Mouse (Mus musculus): ENCODE measurements around the gene Zfp810.
A peak's percentile ranks its signal among the peaks of the same experiment; 100 is the strongest.
"Not testable (repeated sequence)": the region's sequence is repeated elsewhere in the genome, so short reads cannot be mapped to it uniquely, and the experiment has no call there.

The Zfp810 gene

DNA sequence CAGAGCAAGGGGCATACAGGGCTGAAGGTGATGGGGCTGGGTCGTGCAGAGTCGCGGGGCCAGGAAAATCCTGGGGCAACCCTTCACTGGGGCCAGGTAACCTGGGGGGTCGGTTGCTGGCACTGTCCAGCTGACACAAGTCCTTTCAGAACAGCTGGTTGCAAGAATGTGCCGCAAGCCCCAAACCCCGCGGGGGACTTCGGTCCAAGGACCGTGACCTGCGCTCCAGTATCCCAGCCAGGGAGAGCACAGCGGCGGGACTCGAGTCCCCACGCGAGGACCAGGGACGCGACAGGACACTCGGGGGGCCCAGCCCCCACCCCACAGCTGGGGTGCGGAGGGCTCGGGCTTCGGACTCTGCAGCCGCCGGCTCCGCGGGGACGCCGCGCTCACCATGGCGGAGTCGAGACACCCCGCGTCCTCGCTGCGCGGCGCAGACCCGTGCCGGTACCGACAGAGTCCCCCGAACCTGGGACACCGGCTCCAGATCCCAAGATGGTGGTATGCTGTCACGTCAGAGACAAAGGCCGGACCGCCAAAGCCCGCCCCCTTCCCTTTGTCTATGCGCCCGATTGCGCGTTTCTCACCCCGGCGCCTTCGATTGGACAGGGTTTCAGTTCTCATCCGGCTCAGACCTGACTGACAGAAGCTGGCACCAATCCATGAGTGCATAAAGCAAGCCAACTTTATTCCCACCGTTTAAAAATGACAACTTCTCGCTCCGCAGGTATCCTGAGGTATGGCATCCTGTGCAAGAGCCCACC lies at the start of gene Zfp810:
Gene Zfp810, minus strand, starts transcription at position 493 of the 764 bp plus-strand sequence.
- peak; percentile 90 for DNase-seq (ENCODE audit: low spot score)

DNA sequence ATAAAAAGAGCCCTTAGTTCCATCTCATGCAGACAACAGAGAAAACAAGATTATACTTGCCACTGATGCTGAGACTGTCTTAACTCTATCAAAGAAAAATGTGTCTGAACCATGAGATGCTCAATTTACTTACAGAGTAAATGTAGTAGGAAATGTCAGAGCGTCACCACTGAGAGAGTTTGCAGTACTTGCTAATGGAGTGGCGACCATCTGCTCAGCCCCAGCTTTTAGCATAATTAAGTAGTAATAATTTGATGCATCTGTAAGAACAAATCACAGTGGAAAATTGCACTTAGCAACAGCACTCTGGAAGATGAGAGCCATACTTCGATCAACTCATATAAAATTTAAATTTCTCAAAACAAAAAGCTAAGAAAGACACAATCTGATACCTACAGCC lies 48.5 kb upstream of the Zfp810 start:
- DNase-seq (ENCODE audit: low spot score): no peak

DNA sequence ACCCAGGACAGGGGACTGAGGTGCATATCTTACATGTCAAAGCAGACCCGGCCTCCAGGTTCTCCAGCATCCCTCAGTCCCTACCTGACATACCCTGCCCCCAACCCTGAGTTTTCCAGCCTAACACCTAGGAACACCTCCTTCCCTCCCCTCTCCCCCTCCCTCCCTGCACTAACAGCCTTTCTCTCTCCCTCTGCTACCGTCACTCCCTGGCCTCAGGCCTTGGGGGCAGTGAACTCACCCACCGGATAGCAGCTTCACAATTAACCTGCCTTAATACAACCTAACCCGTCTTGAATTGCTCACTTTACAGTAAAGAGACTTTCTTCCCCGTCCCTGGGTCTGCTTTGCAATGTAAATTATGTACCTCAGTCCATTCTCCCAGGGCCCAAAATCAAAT lies 46.5 kb upstream of the Zfp810 start:
- no peak for DNase-seq (ENCODE audit: low spot score)

DNA sequence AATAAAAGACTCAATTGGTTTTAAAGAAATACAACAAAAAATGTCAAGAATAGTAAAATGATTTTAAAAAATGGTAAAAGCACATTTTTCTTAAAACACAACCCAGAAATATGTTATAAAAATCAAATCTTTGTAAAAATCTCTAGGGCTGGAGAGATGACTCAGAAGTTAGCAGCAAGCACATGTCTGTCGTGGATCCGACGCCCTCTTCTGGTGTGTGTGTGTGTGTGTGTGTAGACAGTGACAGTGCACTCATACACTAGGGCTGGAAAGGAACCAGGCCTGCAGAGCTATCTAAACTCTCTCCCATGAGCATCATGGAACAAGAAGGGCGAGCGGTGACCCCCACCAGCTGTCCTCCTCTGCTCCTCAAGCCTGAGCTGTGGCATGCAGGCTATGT lies 46.0 kb upstream of the Zfp810 start:
- no peak for DNase-seq (ENCODE audit: low spot score)

DNA sequence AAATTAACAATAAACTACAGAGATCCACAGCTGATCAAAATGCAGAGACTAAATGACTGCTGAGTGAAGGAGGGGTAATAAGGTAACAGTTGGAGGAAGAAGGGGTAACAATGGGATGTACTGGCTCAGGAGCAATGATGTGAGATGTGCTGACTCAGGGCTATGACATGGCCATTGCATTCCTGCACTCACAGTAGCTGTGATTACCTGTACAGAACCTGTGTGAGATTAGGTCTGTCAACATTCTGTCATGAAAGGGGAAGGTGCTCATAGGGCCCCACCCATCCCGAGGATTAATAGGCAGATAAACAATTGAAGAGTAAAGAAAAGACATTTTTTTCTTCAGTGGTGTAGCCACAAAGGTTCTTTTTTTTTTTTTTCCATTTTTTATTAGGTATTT lies 32.9 kb upstream of the Zfp810 start:
- DNase-seq (ENCODE audit: low spot score): no peak

DNA sequence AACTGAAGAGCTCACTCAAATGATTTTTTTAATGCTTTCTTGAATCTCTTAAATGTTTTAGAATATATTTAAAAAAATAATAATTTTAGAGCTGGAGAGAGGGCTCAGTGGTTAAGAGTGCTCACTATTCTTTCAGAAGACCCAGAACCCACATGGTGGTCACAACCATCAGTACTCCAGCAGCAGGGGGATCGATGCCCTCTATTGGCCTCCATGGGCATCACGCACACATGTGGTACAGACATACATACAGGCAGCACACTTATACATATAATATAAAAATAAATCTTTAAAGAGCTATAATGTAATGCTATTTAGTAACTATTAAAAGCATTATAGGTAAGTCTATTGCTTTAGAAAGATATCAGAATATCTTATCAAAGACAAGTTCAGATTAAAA lies 29.8 kb upstream of the Zfp810 start:
- no peak for DNase-seq (ENCODE audit: low spot score)

DNA sequence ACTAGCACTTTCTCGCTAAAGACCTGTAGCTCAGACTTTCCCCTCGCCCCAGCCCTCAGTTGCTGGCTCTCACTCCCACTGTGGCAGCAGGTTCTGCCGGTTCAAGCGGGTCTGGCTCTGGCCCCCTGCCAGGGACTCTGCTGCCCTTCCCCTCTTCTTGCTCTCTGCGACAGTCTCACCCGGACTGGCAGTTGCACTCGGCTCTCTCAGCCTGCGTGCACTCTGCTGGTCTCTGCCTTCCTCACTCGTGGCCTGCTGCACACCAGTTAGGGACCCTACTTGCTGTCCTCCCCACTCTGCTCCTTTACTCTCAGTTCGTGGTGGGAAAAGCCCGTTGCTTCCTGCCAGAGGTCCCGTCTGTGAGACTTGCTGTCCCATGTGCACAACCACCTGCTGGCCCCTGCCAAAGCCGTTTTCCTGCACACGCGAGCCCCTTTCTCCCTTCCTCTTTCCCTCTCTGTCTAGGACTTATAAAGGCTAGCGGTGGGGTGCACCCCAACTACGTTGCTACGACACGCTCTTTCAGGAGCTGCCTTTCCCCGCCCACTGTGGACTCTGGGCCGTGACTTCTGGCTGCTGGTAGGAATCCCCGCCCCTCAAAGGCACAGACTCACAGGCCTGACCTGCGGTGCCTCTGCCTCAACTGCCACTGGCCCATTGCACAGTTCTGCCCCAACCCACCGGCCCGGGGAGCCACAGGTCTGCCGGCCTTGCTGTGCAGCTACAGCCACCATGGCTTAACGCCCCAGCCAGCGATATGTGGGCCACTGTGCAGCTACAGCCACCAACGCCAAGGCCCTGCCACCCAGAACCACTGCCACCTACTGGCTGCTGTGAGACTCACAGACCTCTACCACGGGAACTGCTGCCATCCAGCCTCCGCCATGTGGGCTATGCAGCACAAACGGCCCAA lies 20.3 kb upstream of the Zfp810 start:
- peak; percentile 81 for DNase-seq (ENCODE audit: low spot score)

DNA sequence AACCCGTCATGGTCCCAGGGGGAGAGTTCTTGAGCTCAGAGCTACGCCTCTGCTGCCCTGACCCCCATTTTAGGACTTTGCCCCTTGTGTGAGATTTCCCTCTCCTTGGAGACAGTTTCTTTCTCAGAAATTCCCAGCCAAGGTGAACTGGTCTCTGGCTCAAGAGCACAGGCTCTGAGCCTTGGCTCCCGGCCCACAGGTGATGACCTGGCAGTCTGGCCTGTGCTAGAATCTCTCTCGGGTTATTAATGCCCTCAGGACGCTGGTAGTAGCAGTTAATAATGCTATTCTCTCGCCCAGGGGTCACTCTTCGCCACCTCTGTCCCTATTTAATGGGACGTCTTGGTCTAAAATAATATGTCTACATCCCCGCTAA lies 19.6 kb upstream of the Zfp810 start:
- no peak for DNase-seq (ENCODE audit: low spot score)

DNA sequence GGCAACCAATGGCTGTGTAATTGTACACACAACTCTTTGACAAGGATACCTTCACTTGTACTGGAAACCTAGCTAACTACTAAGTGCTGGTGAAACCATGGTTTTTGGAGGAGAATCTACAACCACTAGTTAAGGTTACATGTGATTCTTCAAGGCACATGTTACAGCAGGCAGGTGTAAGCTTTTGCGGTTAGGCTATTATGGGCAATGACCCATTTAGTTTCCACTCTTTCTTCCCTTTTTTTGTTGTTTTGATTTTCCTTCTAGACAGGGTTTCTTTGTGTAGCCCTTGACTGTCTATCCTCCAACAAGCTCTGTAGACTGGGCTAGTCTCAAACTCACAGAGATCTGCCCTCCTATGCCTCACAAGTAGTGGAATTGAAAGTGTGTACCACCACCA lies 17.1 kb upstream of the Zfp810 start:
- no peak for DNase-seq (ENCODE audit: low spot score)

DNA sequence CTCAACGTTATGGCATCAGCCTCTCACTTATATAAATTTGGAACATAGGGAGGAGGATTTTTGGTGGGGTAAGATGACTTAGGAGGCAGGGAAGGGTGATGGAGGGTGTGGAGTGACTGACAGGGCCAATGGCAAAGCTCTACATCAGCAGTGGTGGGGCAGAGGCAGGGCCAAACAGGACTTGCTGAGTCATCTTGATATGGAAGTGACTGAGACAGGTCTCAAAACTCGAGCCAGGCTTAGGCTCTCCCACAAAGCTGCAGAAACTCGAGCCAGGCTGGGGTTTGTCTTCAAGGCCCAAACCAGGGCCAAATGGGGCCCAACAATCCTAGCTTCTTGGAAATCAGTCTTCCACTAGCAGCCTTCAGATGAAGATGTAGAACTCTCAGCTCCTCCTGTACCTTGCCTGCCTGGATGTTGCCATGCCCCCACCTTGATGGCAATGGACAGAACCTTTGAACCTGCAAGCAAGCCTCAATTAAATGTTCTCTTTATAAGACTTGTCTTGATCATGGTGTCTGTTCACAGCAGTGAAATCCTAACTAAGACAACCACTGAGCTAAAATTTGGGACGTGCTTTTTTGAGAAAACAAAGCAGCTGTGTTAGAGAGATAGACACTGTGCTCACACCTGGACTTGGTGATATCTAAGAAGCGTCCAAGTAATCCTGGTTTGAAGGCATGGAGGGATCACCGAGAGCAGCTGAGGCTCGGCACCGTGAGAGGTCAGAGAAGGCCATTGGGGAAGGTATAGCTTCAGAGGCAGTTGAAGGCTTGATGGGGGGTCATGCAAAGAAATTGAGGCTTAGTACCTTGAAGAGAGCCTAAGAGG lies 15.1 kb upstream of the Zfp810 start:
- DNase-seq (ENCODE audit: low spot score): no peak

DNA sequence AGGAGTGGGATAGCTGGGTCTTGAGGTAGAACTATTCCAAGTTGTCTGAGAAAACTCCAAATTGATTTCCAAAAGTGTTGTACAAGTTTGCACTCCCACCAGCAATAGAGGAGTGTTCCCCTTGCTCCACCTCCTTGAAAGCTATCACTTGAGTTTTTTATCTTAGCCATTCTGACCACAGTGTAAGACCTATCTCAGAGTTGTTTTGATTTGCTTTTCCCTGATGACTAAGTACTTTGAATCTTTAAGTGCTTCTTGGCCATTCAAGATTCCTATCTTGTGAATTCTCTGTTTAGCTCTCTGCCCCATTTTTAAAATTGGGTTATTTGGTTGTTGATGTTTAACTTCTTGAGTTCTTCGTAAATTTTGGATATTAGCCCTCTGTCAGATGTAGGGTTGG lies 11.7 kb upstream of the Zfp810 start:
- DNase-seq (ENCODE audit: low spot score): no peak

DNA sequence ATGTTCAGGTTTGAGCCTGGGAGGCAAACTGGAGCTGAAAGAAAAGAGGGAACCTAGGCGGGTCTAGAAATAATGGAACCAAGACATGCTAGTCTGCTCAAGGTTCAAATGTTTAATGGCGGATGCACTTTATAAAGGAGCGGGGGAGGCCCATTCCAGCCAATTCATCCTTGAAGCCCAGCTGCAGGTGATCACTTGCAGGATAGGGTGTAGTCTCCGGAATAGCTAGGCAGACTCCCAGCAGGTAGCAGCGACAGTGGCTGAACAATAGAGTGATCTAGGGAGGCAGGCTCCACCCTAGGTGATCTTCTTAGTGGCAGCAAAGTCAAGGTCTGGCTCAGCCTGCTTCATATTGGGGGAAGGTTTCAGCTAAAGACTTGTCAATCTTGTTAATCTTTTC lies 8.6 kb upstream of the Zfp810 start:
- not testable (repeated sequence) for DNase-seq (ENCODE audit: low spot score)

DNA sequence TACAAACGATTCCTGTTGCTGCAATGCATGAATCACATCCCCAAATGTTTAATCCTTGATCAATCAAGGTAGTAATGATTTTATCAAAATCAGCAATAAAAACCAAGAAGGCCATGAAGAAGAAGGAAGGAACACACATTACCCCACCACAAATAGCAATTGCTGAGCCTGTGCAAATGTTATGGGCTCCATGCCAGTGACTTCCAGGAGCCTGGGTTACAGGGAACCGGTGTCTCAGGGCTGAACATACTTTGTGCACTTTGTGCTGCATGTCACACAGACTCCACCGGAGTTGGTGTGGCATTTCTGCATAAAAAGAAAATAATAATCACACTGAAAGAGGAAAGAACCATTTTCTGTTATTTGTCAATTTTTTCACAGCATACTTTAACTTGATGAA lies 6.6 kb upstream of the Zfp810 start:
- no peak for DNase-seq (ENCODE audit: low spot score)

DNA sequence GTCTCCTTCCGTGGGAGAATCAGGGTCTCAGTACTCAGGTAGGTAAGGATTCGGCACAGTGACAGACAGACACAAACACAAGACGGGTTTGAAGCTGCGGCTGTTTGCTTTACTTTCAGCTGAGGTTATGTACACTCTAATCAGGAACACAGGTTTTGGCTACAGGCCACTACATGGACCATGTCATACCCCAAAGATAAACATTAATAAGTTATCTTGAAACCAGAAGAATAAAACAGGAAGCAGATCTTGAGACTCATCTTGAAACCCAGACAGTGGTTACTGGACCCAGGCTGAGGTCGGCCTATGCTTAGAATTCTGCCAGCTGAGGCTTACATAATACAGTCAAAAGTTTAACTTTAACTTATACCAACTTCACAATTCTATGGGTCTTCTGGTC lies 5.8 kb upstream of the Zfp810 start:
- no peak for DNase-seq (ENCODE audit: low spot score)

DNA sequence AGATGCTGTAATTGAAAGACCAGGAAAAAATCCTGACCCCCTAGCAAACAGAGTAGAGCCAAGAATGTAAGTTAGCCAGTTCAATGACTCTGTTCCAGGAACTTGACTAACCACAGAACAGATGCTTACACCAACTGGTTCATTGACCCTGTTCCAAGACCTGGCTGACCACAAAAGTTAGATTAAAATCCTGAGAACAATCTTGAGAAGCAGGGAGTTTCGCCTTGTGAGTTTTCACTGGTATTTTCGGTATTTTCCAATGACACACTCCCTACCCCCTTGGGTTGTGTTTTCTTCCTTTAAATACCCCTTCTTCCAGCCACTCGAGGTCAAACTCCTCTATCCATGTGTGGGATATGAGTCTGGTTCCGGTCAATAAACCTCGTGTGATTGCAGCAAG lies 2.2 kb upstream of the Zfp810 start:
- DNase-seq (ENCODE audit: low spot score): no peak

DNA sequence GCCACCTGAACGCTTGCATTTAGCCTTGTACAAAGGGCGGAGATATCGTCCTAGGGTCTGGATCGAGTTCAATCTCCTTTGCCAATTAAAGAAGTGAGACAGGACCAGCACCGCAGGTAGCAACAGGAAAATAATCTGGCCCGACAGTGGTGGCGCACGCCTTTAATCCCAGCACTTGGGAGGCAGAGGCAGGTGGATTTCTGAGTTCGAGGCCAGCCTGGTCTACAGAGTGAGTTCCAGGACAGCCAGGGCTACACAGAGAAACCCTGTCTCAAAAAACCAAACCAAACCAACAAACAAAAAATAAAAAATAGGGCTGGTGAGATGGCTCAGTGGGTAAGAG lies 443 bp upstream of the Zfp810 start:
- DNase-seq (ENCODE audit: low spot score): not testable (repeated sequence)

DNA sequence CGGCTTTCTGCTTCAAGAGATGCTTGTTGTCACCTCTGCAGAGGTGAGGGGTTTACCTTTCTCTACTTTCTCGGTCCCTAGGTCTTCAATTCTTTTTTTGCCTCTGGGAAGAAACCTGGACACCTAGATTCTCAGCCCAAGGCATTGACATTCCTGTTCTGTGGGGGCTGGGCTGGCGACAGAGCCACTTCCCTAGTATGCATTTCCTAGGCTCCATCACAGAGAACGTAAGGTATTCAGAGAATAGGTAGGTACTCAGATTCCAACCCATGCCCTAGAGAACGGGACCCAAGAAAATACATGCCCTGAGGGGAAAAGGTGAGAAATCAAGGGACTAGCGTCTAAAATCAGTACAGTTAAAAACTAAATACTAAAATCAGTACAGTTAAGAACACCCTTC lies 722 bp downstream of the Zfp810 start:
- DNase-seq (ENCODE audit: low spot score): no peak

DNA sequence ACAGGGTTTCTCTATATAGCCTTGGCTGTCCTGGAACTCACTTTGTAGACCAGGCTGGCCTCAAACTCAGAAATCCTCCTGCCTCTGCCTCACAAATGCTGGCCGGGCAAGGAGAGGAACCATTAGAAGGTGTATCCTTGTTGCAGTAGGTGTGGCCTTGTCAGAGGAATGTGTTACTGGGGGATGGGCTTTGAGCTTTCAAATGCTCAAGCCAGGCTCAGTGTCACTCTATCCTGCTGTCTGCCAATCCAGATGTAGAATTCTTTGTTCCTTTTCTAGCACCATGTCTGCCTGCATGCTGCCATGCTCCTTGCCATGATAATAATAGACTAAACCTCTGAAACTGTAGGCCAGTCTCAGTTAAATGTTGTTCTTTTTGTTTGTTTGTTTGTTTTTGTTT lies 5.2 kb downstream of the Zfp810 start:
- no peak for DNase-seq (ENCODE audit: low spot score)

DNA sequence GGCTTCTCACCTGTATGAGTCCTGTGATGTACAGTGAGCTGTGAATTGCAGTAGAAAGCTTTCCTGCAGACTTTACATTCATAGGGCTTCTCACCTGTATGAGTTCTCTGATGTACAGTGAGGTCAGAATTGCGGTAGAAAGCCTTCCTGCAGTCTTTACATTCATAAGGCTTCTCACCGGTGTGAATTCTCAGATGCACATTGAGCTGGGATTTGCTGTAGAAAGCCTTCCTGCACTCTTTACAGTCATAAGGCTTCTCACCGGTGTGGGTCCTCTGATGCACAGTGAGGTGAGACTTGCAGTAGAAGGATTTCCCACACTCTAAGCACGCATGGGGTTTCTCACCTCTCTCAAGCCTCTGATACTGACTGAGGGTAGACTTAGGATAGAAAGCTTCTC lies 28.7 kb downstream of the Zfp810 start:
- DNase-seq (ENCODE audit: low spot score): no peak

DNA sequence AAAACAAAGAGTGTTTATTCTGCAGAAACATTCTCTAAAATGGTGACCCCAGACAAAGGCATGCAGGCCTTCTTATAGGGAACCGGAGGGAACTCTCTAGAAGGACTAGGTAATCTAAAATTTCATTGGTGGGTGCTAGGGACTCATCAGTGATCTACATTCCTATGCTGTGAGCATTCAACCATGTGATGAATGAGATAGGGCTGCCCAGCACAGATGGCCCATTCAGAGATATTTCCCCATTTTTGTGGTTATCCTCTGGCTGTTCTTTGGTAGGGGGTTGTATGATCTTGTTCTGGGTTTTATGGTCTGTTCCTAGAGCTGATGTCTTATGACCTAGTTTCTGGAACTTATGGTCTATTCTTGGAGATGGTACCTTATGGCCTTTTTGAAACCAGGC lies 38.6 kb downstream of the Zfp810 start:
- no peak for DNase-seq (ENCODE audit: low spot score)

DNA sequence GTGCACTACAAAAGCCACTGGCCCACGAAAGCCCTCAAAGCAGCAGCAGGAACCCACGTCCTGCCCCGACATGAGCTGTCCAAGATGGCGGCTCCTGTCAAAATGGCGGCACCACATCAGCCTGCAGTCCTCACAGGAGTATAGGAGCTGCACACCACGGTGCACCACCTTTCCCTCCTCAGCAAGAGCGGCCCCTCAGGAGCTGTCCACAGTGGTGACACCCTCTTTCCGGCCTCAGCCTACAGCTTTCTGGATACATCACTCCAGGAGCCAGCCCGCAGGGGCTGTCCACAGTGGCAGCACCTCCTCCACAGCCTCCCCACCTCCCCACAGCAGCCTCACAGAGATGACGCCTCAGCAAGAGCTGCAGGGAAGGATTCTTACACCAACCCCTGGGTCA lies 44.8 kb downstream of the Zfp810 start:
- no peak for DNase-seq (ENCODE audit: low spot score)

DNA sequence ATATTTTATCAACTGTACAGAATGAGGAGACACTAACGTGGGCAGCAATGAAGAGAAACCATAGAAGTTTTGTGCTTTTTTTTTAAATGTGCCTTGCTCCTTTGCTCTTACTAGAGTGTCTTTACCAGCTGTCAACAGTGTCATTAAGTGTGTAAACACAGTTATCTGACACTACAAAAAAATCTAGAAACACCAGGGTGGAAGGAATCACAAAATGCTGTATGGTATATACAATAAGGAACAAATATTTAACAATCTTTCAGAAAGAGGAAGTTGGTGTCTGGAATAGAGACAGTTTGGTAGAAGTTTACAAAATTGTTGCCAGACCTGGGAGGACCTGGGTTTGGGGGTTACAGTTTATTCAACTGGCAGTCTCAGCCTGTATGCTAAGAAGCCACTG lies 45.9 kb downstream of the Zfp810 start:
- no peak for DNase-seq (ENCODE audit: low spot score)

DNA sequence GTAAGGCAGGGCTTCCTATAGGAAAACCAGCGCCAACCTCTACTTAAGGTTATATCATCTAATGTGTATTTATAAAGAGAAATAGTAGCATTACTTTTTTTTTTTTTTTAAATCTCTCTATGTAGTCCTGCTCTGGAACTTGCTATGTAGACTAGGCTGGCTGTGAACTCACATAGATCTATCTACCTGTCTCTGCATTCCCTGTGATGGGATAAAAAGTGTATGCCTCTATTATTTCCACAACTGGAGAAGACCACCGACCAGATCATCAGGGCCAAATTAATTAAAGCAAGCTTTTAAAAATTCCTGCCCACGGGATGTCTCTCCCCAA lies 47.4 kb downstream of the Zfp810 start:
- no peak for DNase-seq (ENCODE audit: low spot score)

Data from ovary, adult 18-20 months (tissue).